Mouse (Mus musculus): ENCODE measurements around the gene Mxd1. TPM values are rescaled to one million over a fixed set of nuclear protein-coding genes. Genes with fewer than 3 reads are reported as not detected.
A peak's percentile ranks its signal among the peaks of the same experiment; 100 is the strongest.

The Mxd1 gene
- total and polyA plus RNA-seq, 3 experiments: 4.4 to 6.7 (median 6.0) TPM

GRCm38 (mm10) chr6:86678341-86678740, 9.4 kb upstream of the Mxd1 start:
- Histone ChIP-seq H3K9ac (ENCODE audit: low read depth, low read length) (no peak overlapping the region), H3K36me3 (ENCODE audit: control insufficient read depth, insufficient read depth, low read length) (no peaks in the 10 kb centered on the region; the same call in 1 of the 2 replicates), H3K27me3 (ENCODE audit: control insufficient read depth, insufficient read depth, low read length) (no peaks in the 10 kb centered on the region), H3K4me1 (ENCODE audit: control insufficient read depth, insufficient read depth, low read length) (no peaks in the 10 kb centered on the region), H3K4me3 (no peak overlapping the region), H3K79me2 (replicated peaks; ENCODE audit: control insufficient read depth, insufficient read depth, low read length) (0 out of 2 replicates have a peak, but pooled peaks cover 1% of the 10 kb centered on the region), H3K27ac (no peak overlapping the region)
- intact Hi-C loops (cut with DNase I): no loop called here
- TF ChIP-seq CTCF (IDR thresholded peaks at IDR 0.05) (no peak), EP300 (IDR thresholded peaks at IDR 0.05; ENCODE audit: insufficient read depth, low read depth, low read length) (no peak), POLR2A (IDR thresholded peaks at IDR 0.05; ENCODE audit: insufficient read depth, low read depth, low read length) (no peak)
- DNase-seq: no peak
- 91% methylated on average over 6 of the region's 6 CpGs for WGBS

DNA sequence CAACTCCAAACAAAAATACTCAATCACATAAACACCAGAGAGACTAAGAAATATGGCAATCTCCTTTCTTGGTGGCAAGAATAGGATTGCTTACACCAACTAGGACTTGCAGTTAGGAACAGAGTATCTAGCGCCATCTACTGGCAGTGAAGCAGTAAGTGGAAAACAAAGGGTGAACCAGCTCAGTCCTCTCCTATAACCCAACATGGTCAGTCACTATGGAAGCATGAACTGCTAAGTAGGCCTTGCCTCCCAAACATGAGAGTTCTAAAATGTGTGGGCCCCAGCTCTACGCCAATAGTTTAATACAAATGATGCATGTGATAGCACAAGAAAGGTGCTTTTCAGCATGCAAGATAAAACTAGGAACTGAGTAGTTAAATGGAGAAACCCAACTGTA, 1.9 kb upstream of the Mxd1 start:
- Histone ChIP-seq H3K9ac (ENCODE audit: low read depth, low read length) (no peak overlapping the region), H3K4me1 (ENCODE audit: control insufficient read depth, insufficient read depth, low read length) (no peaks in the 10 kb centered on the region), H3K27ac (0 out of 2 replicates have a peak overlapping the region, but pooled peaks have one; percentile 12), H3K79me2 (replicated peaks; ENCODE audit: control insufficient read depth, insufficient read depth, low read length) (no peaks in the 10 kb centered on the region), H3K27me3 (ENCODE audit: control insufficient read depth, insufficient read depth, low read length) (no peaks in the 10 kb centered on the region), H3K36me3 (ENCODE audit: control insufficient read depth, insufficient read depth, low read length) (peaks cover 3% of the 10 kb centered on the region; the same call in 1 of the 2 replicates), H3K4me3 (no peak overlapping the region)
- DNase-seq: peak in 1 of 2 experiments; percentile 46
- WGBS: 11% methylated on average over 2 of the region's 2 CpGs
- TF ChIP-seq EP300 (IDR thresholded peaks at IDR 0.05; ENCODE audit: insufficient read depth, low read depth, low read length) (no peak), CTCF (IDR thresholded peaks at IDR 0.05) (peak; percentile 99; the same call in 1 of the 2 replicates)
- intact Hi-C loops (cut with DNase I): loop anchor here (1.0 to 2.0 kb wide), 3 partner anchors 126 to 234 kb away; no protein-coding TSS in a partner anchor

DNA sequence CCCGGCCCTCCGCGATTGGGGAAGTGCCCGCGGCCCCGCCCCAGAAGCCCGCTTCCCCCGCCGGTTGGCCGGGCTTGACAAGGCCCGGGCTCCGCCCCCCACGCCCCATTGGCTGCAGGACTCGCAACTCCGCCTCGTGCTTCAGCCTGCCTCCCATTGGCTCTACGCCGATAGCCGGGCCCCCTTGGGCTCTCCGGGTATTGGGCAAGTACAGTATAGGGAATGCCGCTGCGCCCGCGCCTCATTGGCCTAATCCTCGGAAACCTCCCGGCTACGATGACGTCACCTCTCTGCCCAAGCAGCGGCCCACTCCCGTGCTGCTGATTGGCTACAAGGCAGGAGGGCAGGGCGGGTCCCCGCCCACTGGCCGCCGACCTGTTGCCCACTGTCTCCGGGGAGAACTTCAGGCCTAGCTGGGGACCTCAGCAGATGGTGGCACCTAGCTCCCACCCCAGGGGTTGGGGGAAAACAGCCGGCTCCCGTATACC, 323 bp upstream of the Mxd1 start:
- Histone ChIP-seq H3K36me3 (ENCODE audit: control insufficient read depth, insufficient read depth, low read length) (peaks cover 3% of the 10 kb centered on the region; the same call in 1 of the 2 replicates), H3K4me3 (peak overlapping the region; percentile 60), H3K9ac (ENCODE audit: low read depth, low read length) (peak overlapping the region; percentile 83), H3K79me2 (replicated peaks; ENCODE audit: control insufficient read depth, insufficient read depth, low read length) (no peaks in the 10 kb centered on the region), H3K27me3 (ENCODE audit: control insufficient read depth, insufficient read depth, low read length) (no peaks in the 10 kb centered on the region), H3K4me1 (ENCODE audit: control insufficient read depth, insufficient read depth, low read length) (no peaks in the 10 kb centered on the region), H3K27ac (peak overlapping the region; percentile 91)
- TF ChIP-seq CTCF (IDR thresholded peaks at IDR 0.05) (no peak), EP300 (IDR thresholded peaks at IDR 0.05; ENCODE audit: insufficient read depth, low read depth, low read length) (peak; percentile 60; the same call in 1 of the 2 replicates), POLR2A (IDR thresholded peaks at IDR 0.05; ENCODE audit: insufficient read depth, low read depth, low read length) (peak; percentile 71)
- 1% methylated on average over 36 of the region's 37 CpGs for WGBS
- DNase-seq: peak; percentile 99 to 100
- intact Hi-C loops (cut with DNase I): loop anchor here (5.0 kb wide), 1 partner anchor 82 kb away; no protein-coding TSS in a partner anchor

- Histone ChIP-seq H3K4me3 (no peak overlapping the region), H3K9ac (ENCODE audit: low read depth, low read length) (no peak overlapping the region), H3K27me3 (ENCODE audit: control insufficient read depth, insufficient read depth, low read length) (no peaks in the 10 kb centered on the region), H3K79me2 (replicated peaks; ENCODE audit: control insufficient read depth, insufficient read depth, low read length) (no peaks in the 10 kb centered on the region), H3K4me1 (ENCODE audit: control insufficient read depth, insufficient read depth, low read length) (no peaks in the 10 kb centered on the region), H3K27ac (no peak overlapping the region), H3K36me3 (ENCODE audit: control insufficient read depth, insufficient read depth, low read length) (peaks cover 3% of the 10 kb centered on the region; the same call in 1 of the 2 replicates)
- intact Hi-C loops (cut with DNase I): loop anchor here (5.0 kb wide), 1 partner anchor 80 kb away; no protein-coding TSS in a partner anchor
- TF ChIP-seq CTCF (IDR thresholded peaks at IDR 0.05): no peak
- no peak for TF ChIP-seq POLR2A (IDR thresholded peaks at IDR 0.05; ENCODE audit: insufficient read depth, low read depth, low read length)
- no peak for TF ChIP-seq EP300 (IDR thresholded peaks at IDR 0.05; ENCODE audit: insufficient read depth, low read depth, low read length)
- DNase-seq: no peak
- 95% methylated on average over 10 of the region's 10 CpGs for WGBS
Measured at GRCm38 (mm10) chr6:86667061-86667460, 1.9 kb downstream of the Mxd1 start.

GRCm38 (mm10) chr6:86665560-86666307, 3.2 kb downstream of the Mxd1 start:
- no peak for DNase-seq
- Histone ChIP-seq H3K4me3 (no peak overlapping the region), H3K79me2 (replicated peaks; ENCODE audit: control insufficient read depth, insufficient read depth, low read length) (no peaks in the 10 kb centered on the region), H3K9ac (ENCODE audit: low read depth, low read length) (no peak overlapping the region), H3K4me1 (ENCODE audit: control insufficient read depth, insufficient read depth, low read length) (no peaks in the 10 kb centered on the region), H3K27ac (no peak overlapping the region), H3K36me3 (ENCODE audit: control insufficient read depth, insufficient read depth, low read length) (no peaks in the 10 kb centered on the region), H3K27me3 (ENCODE audit: control insufficient read depth, insufficient read depth, low read length) (no peaks in the 10 kb centered on the region)
- TF ChIP-seq CTCF (IDR thresholded peaks at IDR 0.05) (no peak), POLR2A (IDR thresholded peaks at IDR 0.05; ENCODE audit: insufficient read depth, low read depth, low read length) (no peak), EP300 (IDR thresholded peaks at IDR 0.05; ENCODE audit: insufficient read depth, low read depth, low read length) (no peak)
- WGBS: 74% methylated on average over 17 of the region's 17 CpGs
- intact Hi-C loops (cut with DNase I): loop anchor here (5.0 kb wide), 1 partner anchor 78 kb away; no protein-coding TSS in a partner anchor

- Histone ChIP-seq H3K36me3 (ENCODE audit: control insufficient read depth, insufficient read depth, low read length) (no peaks in the 10 kb centered on the region), H3K9ac (ENCODE audit: low read depth, low read length) (no peak overlapping the region), H3K27ac (no peak overlapping the region), H3K79me2 (replicated peaks; ENCODE audit: control insufficient read depth, insufficient read depth, low read length) (no peaks in the 10 kb centered on the region), H3K27me3 (ENCODE audit: control insufficient read depth, insufficient read depth, low read length) (no peaks in the 10 kb centered on the region), H3K4me3 (no peak overlapping the region), H3K4me1 (ENCODE audit: control insufficient read depth, insufficient read depth, low read length) (no peaks in the 10 kb centered on the region)
- WGBS: 79% methylated on average over 5 of the region's 5 CpGs
- intact Hi-C loops (cut with DNase I): loop anchor here (5.0 kb wide), 1 partner anchor 78 kb away; no protein-coding TSS in a partner anchor
- TF ChIP-seq CTCF (IDR thresholded peaks at IDR 0.05): no peak
- TF ChIP-seq POLR2A (IDR thresholded peaks at IDR 0.05; ENCODE audit: insufficient read depth, low read depth, low read length): no peak
- TF ChIP-seq EP300 (IDR thresholded peaks at IDR 0.05; ENCODE audit: insufficient read depth, low read depth, low read length): no peak
- DNase-seq: no peak
Measured at GRCm38 (mm10) chr6:86665076-86665475, 3.9 kb downstream of the Mxd1 start.
